Mouse (Mus musculus) embryonic facial prominence, embryonic 14.5 days (tissue): ENCODE results near the gene Rnf212b. TPM values are rescaled to one million over a fixed set of nuclear protein-coding genes. Genes with fewer than 3 reads are reported as not detected.

Experiments
- ATAC-seq: fragments of 200-750 bp; cut with Nextera tagmentation; 2 replicates; pipeline ENCODE4 v1.8.0; 2017; ENCODE audit warnings: low read depth, moderate number of reproducible peaks, moderate TSS enrichment
- DNase-seq: peaks from one replicate; pipeline ENCODE4 v3.0.0-alpha.2; 2015; ENCODE audit warnings: low spot score
- H3K27ac ChIP-seq: fragments of 300-500 bp; sonication (generic); replicated peaks from 2 replicates; pipeline ENCODE4 v1.5.1; 2014; ENCODE audit warnings: low read depth, mild to moderate bottlenecking, low read length, moderate library complexity
- H3K27me3 ChIP-seq: fragments of 300-500 bp; sonication (generic); replicated peaks from 2 replicates; pipeline ENCODE4 v1.6.1; 2014; ENCODE audit warnings: low read length; ENCODE audit not compliant: control insufficient read depth, insufficient read depth
- H3K36me3 ChIP-seq: fragments of 300-500 bp; sonication (generic); 2 replicates; pipeline ENCODE4 v1.6.1; 2014; ENCODE audit warnings: low read length, mixed read lengths; ENCODE audit not compliant: control insufficient read depth, insufficient read depth
- H3K4me1 ChIP-seq: fragments of 300-500 bp; sonication (generic); 2 replicates; pipeline ENCODE4 v1.6.1; 2014; ENCODE audit warnings: antibody characterized with exemption, low read length; ENCODE audit not compliant: control insufficient read depth, insufficient read depth
- H3K4me2 ChIP-seq: fragments of 300-500 bp; sonication (generic); 2 replicates; pipeline ENCODE4 v1.6.1; 2014; ENCODE audit warnings: low read depth, mild to moderate bottlenecking, low read length, moderate library complexity, mixed read lengths
- H3K4me3 ChIP-seq: fragments of 300-500 bp; sonication (generic); 2 replicates; pipeline ENCODE4 v1.5.1; 2014; ENCODE audit warnings: low read depth, mild to moderate bottlenecking, low read length
- H3K9ac ChIP-seq: fragments of 300-500 bp; sonication (generic); 2 replicates; pipeline ENCODE4 v1.6.1; 2014; ENCODE audit warnings: low read depth, mild to moderate bottlenecking, low read length, moderate library complexity, mixed read lengths
- H3K9me3 ChIP-seq: fragments of 300-500 bp; sonication (generic); 2 replicates; pipeline ENCODE4 v1.6.1; 2016; ENCODE audit warnings: low read length; ENCODE audit not compliant: control insufficient read depth
- WGBS: fragments of 180-500 bp; shearing (Covaris S2); extraction: QIAGEN DNeasy Blood & Tissue Kit; methylation state at CpG from one replicate; pipeline ENCODE4 v1.1.7; 2014; 5-methylcytosine and 5-hydroxymethylcytosine counted together
- polyA plus RNA-seq: library from polyadenylated mRNA; unstranded; fragments of >200 nt; fragmentation: Nextera tagmentation; extraction: Ambion mirVana; gene quantifications from 2 replicates; pipeline ENCODE4 v1.2.1, GENCODE M21; 2014

Gene Rnf212b
- polyA plus RNA-seq, 1 experiment from 2014 or later, result not detected

DNA sequence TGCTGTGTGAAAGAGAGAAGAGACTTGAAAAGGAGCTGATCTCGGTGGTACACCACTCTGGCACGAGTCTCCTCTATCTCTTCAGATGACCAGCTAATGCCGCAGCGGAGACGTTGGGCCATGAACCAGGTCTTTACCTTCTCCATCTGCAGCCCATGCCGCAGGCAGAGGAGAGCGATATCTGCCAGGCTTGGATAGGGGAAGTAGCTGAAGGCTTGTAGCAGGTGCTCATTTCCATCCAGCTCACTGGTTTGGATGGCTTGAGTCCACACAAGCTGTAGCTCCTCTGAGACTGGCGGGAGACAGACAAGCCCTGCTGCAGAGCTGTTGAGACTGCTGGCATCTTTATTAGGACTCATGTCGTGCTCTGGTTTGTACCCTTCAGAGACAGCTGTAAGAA lies 44.0 kb downstream of the Rnf212b start:
- H3K9me3 ChIP-seq, result no peaks in the 10 kb centered on the region
- H3K27me3 ChIP-seq, result no peaks in the 10 kb centered on the region
- H3K4me1 ChIP-seq, result no peaks in the 10 kb centered on the region
- DNase-seq, result peak; percentile 10
- no peak for ATAC-seq
- no peak overlapping the region for H3K9ac ChIP-seq
- peaks cover 31% of the 10 kb centered on the region for H3K36me3 ChIP-seq
- 91% methylated on average over 9 of the region's 9 CpGs for WGBS
- H3K4me3 ChIP-seq, result no peak overlapping the region
- H3K4me2 ChIP-seq, result no peak overlapping the region
- H3K27ac ChIP-seq, result no peak overlapping the region

DNA sequence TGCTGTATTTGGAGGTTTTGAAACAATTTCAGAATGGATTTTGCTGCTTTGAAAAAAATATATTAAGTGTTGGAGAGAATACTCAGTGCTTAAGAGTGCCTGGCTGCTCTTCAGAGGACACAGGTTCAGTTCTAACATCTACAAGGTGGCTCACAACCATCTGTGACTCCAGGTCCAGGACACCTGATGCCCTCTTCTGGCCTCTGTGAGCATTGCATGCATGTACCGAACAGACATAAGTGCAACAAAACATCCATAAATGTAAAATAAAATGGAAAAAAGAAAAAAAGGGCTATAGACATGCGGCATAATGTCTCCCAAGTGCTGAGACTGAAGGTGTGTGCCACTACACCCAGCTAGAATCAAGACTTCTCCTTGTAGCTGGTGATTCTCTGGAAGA lies 46.6 kb downstream of the Rnf212b start:
- H3K36me3 ChIP-seq, result peaks cover 24% of the 10 kb centered on the region
- no peak overlapping the region for H3K4me3 ChIP-seq
- H3K27me3 ChIP-seq, result no peaks in the 10 kb centered on the region
- H3K9ac ChIP-seq, result no peak overlapping the region
- DNase-seq (peak; percentile 31), ATAC-seq (no peak)
- H3K4me2 ChIP-seq, result no peak overlapping the region
- no peak overlapping the region for H3K27ac ChIP-seq
- no peaks in the 10 kb centered on the region for H3K9me3 ChIP-seq
- WGBS, result 45% methylated on average over 2 of the region's 2 CpGs
- H3K4me1 ChIP-seq, result no peaks in the 10 kb centered on the region

DNA sequence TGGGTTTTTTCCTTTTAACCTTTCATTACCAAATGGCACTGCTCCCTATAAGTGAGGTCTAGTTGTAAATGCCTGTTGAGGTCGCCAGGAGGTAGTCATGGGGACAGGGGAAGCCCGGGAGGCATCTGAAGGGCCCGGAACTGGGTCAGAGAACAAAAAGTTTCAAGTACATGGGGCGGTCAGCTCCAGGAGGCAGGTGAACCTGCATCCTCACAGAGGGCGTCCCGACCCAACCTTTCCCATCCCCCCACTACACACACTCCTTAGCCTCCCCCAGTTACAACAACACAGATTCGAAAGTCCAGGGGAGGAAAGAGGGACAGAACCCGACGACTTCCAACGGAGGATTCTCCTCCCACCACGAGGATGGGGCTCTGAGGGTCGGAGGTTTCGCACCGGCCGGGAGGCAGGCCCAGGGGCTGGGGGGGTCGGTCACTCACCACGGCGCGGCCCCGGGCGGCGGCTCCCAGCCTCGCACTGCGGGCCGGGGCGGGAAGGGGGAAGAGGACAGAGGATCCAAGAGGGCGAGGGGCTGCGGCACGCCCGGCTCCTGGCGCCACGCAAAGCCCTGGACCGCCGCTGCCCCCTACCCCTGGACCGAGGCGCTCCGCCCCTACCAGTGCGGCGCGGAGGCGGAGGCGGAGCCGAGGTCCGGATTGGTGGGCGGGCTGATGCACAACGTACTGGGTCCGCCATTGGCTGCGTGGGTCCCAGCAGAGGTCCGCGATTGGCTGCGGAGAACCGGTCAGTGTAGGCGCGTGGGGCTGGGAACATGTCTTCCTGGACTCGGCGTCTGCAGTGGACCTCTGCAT lies 49.8 kb downstream of the Rnf212b start:
- H3K9me3 ChIP-seq, result no peaks in the 10 kb centered on the region
- H3K36me3 ChIP-seq, result no peaks in the 10 kb centered on the region
- peak; percentile 96 for DNase-seq
- H3K9ac ChIP-seq, result peak overlapping the region; percentile 93
- peak overlapping the region; percentile 63 for H3K27ac ChIP-seq
- H3K4me1 ChIP-seq, result no peaks in the 10 kb centered on the region
- peak overlapping the region; percentile 95 for H3K4me3 ChIP-seq
- under 1% methylated on average over 33 of the region's 56 CpGs for WGBS
- ATAC-seq, result peak; percentile 100
- H3K4me2 ChIP-seq, result peak overlapping the region; percentile 89
- no peaks in the 10 kb centered on the region for H3K27me3 ChIP-seq

DNA sequence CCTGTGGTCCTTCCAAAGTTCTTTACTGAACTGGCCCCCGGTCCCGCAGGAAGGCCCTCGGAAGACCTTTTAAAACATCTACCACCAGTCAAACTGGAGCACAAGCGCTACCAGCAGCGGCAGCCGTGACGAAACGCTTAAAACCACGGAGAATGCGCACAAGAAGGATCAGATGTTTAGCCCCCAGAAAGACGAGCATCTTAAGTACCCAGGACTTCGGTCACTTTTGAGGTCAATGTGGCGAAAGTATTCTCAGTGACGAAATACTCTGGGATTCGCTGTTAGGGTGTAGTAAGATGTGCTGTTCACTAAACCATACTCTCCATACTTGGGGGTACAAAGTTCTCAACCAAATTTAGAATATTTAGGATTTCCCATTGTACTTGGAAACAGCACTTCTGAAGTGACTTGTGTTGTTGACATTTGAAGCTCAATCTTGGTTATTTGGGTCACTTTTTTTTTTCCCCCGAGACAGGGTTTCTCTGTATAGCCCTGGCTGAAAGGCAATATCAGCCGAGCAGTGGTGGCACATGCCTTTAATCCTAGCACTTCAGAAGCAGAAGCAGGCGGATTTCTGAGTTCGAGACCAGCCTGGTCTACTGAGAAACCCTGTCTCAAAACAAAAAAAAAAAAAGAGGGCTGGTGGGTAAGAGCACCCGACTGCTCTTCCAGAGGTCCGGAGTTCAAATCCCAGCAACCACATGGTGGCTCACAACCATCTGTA lies 50.5 kb downstream of the Rnf212b start:
- Histone ChIP-seq H3K27ac (peak overlapping the region; percentile 39; the same call in 1 of the 2 replicates), H3K36me3 (no peaks in the 10 kb centered on the region), H3K9me3 (no peaks in the 10 kb centered on the region), H3K4me2 (peak overlapping the region; percentile 89), H3K27me3 (no peaks in the 10 kb centered on the region), H3K4me3 (peak overlapping the region; percentile 95), H3K4me1 (no peaks in the 10 kb centered on the region), H3K9ac (peak overlapping the region; percentile 93)
- ATAC-seq (no peak), DNase-seq (no peak)
- 15% methylated on average over 21 of the region's 21 CpGs for WGBS

DNA sequence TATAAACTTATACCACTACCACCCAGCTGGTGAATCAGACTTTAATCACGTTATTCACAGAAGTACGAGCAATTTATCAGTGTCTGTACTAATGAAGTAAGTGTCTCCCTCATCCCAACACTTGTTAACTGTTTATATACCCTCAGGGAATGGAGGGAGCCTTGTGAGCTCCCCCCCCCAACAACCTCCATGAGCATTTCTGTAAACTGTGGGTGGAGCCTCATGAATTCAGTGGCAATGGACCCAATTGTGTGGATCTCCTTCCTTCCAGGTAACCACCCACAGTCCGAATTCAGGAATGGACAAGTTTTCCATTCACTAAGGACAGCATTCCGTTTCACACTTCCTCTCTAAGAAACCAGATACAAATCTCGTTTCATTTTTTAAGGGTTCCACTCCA lies 51.7 kb downstream of the Rnf212b start:
- no peaks in the 10 kb centered on the region for H3K36me3 ChIP-seq
- no peak overlapping the region for H3K4me2 ChIP-seq
- no peak overlapping the region for H3K27ac ChIP-seq
- no peak overlapping the region for H3K9ac ChIP-seq
- ATAC-seq (no peak), DNase-seq (no peak)
- H3K4me3 ChIP-seq, result no peak overlapping the region
- WGBS, result 74% methylated on average over 5 of the region's 5 CpGs
- no peaks in the 10 kb centered on the region for H3K4me1 ChIP-seq
- no peaks in the 10 kb centered on the region for H3K9me3 ChIP-seq
- no peaks in the 10 kb centered on the region for H3K27me3 ChIP-seq

DNA sequence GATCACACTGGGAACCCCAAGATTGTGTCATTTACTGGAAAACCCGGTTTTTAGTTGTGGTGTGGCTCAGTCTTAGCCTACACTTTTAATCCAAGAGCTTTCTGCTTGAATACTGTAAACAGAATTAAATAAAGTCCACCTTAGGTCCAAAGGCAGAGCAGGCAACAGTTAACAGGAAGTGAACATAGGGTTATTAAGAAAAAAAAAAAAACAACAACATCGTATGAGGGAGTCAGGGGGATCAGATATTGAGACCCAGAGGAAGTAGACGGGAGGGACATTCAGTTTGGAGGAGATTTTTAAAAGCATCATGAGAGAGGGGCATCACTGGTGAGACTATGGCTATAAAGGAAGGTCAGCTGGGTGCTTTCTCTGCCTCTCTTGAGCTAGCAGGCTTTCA lies 52.3 kb downstream of the Rnf212b start:
- no peak for DNase-seq
- Histone ChIP-seq H3K27ac (no peak overlapping the region), H3K27me3 (no peaks in the 10 kb centered on the region), H3K36me3 (no peaks in the 10 kb centered on the region), H3K4me3 (no peak overlapping the region), H3K9ac (no peak overlapping the region), H3K9me3 (no peaks in the 10 kb centered on the region), H3K4me1 (no peaks in the 10 kb centered on the region), H3K4me2 (no peak overlapping the region)
- WGBS, result 47% methylated on average over 3 of the region's 3 CpGs
- no peak for ATAC-seq

DNA sequence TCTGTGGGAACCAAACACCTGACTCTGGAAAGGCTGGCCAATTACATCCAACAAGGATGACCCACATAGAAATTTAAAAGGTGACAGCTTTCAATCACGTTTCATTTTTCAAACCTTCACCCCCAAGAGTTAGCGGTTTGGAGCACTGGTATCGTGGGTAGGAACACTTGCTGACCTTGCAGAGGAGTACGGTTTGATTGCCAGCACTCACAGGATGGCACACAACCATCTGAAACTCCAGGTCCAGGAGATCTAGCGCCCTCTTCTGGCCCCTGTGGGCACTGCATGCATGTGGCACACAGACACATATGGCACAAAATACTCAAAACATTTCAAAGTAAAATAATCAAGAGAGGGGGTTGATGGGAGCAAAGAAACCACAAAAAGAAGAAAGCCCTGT lies 53.0 kb downstream of the Rnf212b start:
- WGBS, result 55% methylated on average over 5 of the region's 5 CpGs
- no peak overlapping the region for H3K27ac ChIP-seq
- H3K4me3 ChIP-seq, result no peak overlapping the region
- H3K9me3 ChIP-seq, result no peaks in the 10 kb centered on the region
- ATAC-seq, result no peak
- H3K4me1 ChIP-seq, result no peaks in the 10 kb centered on the region
- no peaks in the 10 kb centered on the region for H3K36me3 ChIP-seq
- H3K9ac ChIP-seq, result no peak overlapping the region
- H3K27me3 ChIP-seq, result no peaks in the 10 kb centered on the region
- no peak for DNase-seq
- H3K4me2 ChIP-seq, result no peak overlapping the region

DNA sequence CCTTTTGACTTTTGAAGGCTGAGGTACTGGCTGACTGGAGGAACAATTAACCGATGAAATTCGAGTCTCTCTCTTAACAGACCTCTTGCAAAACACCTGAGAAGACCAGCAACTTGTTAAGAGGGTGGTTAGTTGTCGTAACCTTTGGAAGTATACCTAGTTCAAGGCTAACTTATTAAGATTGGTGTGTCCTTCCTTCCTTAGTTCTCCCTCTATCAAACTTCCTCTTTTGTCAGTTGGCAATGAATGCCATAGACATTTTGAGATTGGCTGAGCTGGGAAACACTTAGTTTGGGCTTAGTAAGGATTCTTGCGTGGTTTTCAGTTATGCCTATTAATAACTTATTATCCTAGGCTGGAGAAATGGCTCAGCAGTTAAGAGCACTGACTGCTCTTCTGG lies 54.1 kb downstream of the Rnf212b start:
- H3K4me2 ChIP-seq, result no peak overlapping the region
- no peak for ATAC-seq
- H3K9me3 ChIP-seq, result no peaks in the 10 kb centered on the region
- no peak overlapping the region for H3K27ac ChIP-seq
- no peaks in the 10 kb centered on the region for H3K27me3 ChIP-seq
- 82% methylated on average over 4 of the region's 4 CpGs for WGBS
- H3K36me3 ChIP-seq, result no peaks in the 10 kb centered on the region
- H3K4me1 ChIP-seq, result no peaks in the 10 kb centered on the region
- DNase-seq, result no peak
- no peak overlapping the region for H3K9ac ChIP-seq
- no peak overlapping the region for H3K4me3 ChIP-seq
